Mouse (Mus musculus): ENCODE measurements at regions not wholly inside any gene's neighbourhood (a gene's known extent, or its start where the extent isn't known, plus 50 kb on each side); places are given as distances from the start of the nearest gene placed in this dataset.
"Not testable (repeated sequence)": the region's sequence is repeated elsewhere in the genome, so short reads cannot be mapped to it uniquely, and the experiment has no call there.

DNA sequence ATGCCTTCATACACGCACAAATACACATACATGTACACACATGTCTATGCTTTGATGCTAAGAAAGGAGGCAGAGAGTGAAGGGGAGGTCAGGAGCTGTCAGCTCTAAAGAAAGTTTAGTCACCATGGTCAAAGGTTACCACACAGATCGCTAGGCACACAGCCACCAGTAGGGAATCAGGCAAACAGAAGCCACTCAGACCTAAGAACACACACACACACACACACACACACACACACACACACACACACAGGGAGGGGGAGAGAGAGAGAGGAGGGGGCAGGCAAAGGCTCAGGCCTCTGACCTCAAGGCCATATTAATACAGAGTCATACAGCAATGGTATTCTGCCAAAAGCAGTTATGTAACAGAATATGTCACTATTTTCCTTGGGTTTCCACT is 67.5 kb upstream of the Atxn1 start:
- DNase-seq (ENCODE audit: low spot score): no peak

DNA sequence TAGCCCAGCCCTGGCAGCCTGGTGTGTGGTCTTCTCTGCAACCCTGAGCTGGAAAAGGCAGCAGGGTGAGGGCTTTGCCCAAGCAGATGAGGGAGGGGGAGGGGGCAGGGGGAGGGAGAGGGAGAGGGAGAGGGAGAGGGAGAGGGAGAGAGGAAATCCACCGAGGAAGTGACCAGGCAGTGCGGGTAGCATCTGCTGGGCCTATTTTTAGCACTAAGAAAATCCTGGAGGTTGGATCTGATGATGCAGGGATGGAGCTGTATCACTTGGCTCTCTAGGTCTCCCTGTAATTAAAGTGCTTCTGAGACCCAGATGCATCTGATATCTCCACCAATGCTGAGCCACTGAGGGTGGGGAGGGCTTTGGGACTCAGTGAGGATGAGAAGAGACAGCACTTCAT is 61.2 kb upstream of the Atxn1 start:
- DNase-seq (ENCODE audit: low spot score): no peak

DNA sequence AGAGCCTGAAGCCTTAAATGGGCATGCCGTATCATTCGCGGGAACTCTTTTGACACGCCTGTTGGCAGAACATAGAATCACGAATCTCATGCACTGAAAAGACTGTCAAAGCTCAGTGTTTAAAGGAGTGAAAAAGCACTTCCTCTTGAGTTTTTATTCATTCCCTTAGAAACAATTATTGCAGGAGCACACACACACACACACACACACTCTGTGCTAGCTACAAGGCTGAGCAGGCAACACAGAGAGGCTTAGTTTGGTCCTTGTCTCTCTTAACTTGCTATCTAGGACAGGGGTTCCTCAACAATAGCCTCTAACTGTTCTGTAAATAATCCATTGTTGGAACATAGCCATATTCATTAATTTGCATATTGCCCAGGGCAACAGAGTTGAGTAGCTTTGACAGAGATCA is 58.8 kb upstream of the Atxn1 start:
- DNase-seq (ENCODE audit: low spot score): no peak

DNA sequence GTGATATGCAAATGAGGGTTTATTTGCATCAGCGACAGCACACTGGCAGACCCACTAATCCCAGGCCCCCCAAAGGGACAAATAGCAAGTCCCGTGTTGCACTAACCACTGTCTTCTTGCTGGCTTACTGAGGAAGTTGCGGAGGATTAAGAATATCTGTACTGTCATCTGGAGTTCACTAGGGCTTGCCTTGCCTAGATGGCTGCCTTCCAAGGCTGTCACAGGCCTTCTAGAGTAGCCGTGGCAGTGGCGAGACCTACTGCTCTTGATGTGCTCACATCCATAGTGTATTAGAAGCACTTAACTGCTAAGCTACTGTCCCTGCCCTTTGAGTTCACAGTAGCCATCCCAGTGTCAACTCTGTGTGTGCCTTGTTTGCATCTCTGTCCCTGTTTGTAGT is 58.4 kb upstream of the Atxn1 start:
- DNase-seq (ENCODE audit: low spot score): no peak

DNA sequence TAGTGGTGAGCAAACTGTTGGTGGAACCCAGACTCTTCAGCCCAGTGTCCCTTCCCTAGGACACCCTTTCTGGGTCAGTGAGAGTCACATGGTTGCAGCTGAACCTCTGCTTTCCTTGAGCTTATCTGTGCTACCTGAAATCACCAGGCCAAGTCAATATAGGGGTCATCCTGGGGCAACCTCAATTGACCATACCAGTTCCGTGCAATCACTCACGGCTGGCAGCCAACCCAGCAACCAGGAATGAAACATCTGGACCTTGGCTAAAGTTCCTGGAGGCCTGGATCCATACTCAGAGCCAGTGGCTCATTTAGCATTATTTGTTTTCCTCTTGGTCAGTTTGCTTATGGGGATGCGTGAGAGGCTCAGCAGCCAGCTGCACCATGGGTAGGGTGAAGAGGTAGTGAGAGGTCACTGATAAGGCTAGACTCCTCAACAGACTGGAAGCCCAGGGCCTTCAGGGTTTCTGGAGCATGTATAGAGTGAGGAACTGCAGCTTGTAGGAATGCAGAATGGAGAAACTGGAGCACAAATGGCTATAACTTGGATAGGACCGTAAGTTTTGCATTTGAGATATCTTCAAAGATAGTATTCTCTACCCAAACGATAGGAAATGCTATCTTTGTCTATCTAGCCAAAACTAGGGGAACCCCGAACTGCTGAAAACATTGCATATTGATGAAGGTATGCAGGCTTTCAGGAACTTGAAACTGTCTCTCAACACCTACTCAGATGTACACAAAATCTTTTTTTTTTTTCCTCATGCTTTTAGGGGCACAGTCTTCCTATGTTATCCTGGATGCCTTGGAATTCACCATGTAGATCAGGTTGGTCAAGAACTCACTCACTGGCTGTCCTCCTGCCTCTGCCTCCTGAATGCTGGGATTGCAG is 56.4 kb upstream of the Atxn1 start:
- no peak for DNase-seq (ENCODE audit: low spot score)

DNA sequence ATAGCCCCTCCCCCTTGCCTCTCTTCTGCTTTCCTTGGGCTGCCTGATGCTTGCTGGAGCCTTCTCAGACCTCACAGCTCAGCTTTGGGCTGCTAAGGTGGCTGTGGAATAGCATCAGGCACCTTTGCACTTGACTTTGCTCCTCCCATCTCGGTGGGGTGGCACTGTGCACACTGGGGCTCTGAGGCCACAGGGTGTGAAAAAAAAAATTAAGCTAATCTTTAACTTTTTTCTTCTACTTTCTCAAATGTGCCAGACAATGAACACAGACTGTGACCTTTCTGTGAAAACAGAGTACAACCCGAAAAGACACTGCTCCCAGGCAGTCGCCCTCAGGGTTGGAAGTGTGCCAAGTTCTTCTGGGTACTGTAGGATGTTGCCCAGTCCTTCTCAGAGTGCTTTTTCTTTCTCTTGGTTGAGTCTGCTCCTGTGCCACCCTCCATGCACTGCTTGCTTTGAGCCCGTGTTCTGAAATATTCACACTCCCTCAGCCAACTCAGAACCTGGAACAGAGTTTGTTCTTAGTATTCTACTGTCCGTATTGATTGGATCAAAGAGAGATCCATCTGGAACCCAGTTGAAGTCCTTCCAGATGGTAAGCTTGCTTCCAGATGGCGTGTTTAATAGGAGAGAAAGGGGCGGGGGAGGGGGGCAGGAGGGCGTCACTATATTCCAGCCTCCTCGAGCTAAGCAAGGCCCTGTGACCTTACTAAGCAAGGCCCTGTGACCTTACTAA is 54.8 kb upstream of the Atxn1 start:
- no peak for DNase-seq (ENCODE audit: low spot score)

DNA sequence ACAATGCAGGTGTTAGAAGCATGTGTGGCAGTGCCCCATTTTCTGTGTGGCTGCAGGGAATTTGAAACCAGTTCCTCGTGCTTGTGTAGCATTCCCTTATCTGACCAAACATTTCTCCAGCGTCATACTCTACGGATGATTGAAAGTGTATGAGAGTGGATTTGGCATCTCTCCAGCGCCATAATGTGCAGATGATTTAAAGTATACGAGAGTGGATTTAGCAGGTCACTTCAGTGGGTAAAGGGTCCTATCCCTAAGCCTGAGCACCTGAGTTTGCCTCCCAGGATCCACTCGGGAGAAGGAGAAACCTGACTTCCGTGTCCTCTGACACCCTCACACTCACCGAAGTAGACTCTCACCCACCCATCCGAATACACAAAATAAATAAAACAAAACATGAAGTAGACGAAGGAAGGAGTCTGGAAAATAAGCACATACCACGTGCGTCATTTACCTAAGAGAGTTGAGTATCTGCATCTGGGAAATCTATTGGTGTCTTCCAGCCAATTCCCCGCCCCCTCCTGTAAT is 54.2 kb upstream of the Atxn1 start:
- DNase-seq (ENCODE audit: low spot score): no peak

DNA sequence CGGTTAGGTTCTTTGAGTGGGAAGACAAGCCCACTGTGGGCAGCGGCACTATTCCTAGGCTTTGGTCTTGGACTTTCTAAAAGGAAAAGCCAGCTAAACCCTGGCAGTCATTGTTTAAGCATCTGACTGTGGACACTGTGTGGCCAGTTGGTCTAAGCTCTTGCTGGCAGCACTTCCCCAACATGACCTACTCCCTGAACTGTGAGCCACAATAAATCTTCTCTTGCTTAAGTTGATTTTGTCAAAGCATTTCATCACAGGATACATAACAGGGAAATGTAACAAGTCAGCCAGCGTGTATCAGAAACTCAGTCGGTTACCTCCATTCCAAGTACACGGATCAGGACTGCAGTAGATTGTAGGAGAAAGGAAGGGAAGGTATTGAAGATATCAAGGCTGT is 52.9 kb upstream of the Atxn1 start:
- DNase-seq (ENCODE audit: low spot score): no peak

DNA sequence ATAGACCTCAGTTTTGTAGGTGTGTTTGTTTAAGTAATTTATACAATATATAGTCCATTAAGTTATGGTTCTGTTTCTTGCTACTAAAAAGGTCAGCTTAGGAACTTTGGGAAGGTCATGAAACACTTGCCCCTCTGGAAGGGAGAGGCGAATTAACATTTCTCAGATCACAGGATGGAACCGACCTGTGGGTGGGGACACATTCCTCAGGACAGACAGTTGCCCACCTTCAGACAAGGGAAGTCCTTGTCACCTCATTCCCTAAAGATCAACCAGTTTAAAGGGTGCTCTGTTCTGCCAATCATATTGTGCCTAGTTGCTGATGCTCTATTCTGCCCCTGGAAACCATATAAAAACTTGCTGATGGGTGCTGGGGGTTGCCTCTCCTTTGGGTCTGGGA is 52.2 kb upstream of the Atxn1 start:
- not testable (repeated sequence) for DNase-seq (ENCODE audit: low spot score)

DNA sequence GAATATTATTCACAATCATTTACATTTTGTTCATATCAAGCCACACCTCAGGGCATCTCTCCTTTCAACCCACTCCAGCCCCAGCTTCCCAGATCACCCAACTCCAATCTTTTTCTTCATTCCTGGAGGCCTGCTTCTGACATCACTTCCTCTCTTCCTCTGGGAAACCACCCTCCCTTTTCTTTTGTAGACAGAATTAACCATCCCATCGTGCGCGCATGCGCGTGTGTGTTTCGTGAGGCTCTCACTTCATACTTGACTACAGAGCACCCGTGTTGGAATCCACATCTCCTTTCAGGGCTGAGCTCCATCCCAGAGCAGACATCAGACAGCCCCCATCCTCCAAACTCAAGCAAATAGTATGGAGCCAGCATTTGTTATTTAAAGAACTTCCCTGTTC is 50.4 kb upstream of the Atxn1 start:
- DNase-seq (ENCODE audit: low spot score): no peak

DNA sequence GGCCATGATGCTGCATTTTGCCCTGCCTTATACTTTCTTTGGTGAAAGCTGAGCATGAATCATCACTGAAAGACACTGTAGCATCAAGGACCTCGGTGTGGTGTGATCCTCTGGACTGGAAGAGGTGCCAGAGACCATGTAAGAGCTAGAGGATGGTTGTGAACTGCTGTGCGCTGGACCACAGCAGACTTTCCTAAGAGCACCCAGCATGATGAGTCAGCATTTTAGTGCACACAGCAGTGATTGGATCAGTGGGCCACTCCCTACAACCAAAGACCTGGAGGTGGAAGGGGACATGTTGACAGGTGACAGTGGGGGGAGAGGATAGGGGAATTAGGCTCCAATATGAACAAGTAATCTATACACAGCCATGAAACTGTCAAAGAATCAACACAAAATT is 49.8 kb upstream of the Atxn1 start:
- DNase-seq (ENCODE audit: low spot score): no peak
